Mouse (Mus musculus) neural tube, embryonic 13.5 days (tissue): Measurements from ENCODE around the gene Neu1. TPM values are rescaled to one million over a fixed set of nuclear protein-coding genes. Genes with fewer than 3 reads are reported as not detected.

Experiments used
- ATAC-seq: fragments of 200-750 bp; cut with Nextera tagmentation; 2 replicates; pipeline ENCODE4 v1.8.0; 2017; ENCODE audit warnings: low read depth, mild to moderate bottlenecking, moderate TSS enrichment, moderate library complexity
- H3K27ac ChIP-seq: fragments of 300-500 bp; sonication (generic); replicated peaks from 2 replicates; pipeline ENCODE4 v1.5.1; 2015; ENCODE audit warnings: moderate library complexity, mild to moderate bottlenecking, inconsistent platforms
- H3K27me3 ChIP-seq: fragments of 300-500 bp; sonication (generic); 2 replicates; pipeline ENCODE4 v1.6.1; 2015; ENCODE audit warnings: mild to moderate bottlenecking, inconsistent platforms
- H3K36me3 ChIP-seq: fragments of 300-500 bp; sonication (generic); 2 replicates; pipeline ENCODE4 v1.6.1; 2015; ENCODE audit warnings: mild to moderate bottlenecking, inconsistent platforms
- H3K4me1 ChIP-seq: fragments of 300-500 bp; sonication (generic); replicated peaks from 2 replicates; pipeline ENCODE4 v1.6.1; 2015; ENCODE audit warnings: inconsistent platforms
- H3K4me2 ChIP-seq: fragments of 300-500 bp; sonication (generic); 2 replicates; pipeline ENCODE4 v1.6.1; 2015; ENCODE audit warnings: inconsistent platforms, mild to moderate bottlenecking, moderate library complexity
- H3K4me3 ChIP-seq: fragments of 300-500 bp; sonication (generic); 2 replicates; pipeline ENCODE4 v1.5.1; 2015; ENCODE audit warnings: mild to moderate bottlenecking, inconsistent platforms
- H3K9ac ChIP-seq: fragments of 300-500 bp; sonication (generic); 2 replicates; pipeline ENCODE4 v1.6.1; 2015; ENCODE audit warnings: moderate library complexity, mild to moderate bottlenecking, inconsistent platforms
- H3K9me3 ChIP-seq: fragments of 300-500 bp; sonication (generic); 2 replicates; pipeline ENCODE4 v1.6.1; 2016; ENCODE audit warnings: inconsistent platforms
- WGBS: fragments of 180-500 bp; shearing (Covaris S2); methylation state at CpG from one replicate; pipeline ENCODE4 v1.1.7; 2015; 5-methylcytosine and 5-hydroxymethylcytosine counted together
- polyA plus RNA-seq: library from polyadenylated mRNA; unstranded; fragments of >200 nt; fragmentation: Nextera tagmentation; extraction: Ambion mirVana; gene quantifications from 2 replicates; pipeline ENCODE4 v1.2.1, GENCODE M21; 2015

Gene Neu1
- polyA plus RNA-seq, 1 experiment from 2014 or later: 30.6 TPM

GRCm38 (mm10) chr17:34913930-34914665 lies 17.0 kb upstream of the Neu1 start, which contains the start of gene Slc44a4:
TSS of gene Slc44a4 (plus strand) at chr17:34914466.
- Histone ChIP-seq H3K36me3 (peaks cover 50% of the 10 kb centered on the region), H3K9ac (0 out of 2 replicates have a peak within 1 kb of the TSS, but pooled peaks have one; percentile 17), H3K27me3 (no peaks in the 10 kb centered on the region), H3K27ac (no peak within 1 kb of the TSS), H3K4me3 (no peak within 1 kb of the TSS), H3K4me1 (no peaks in the 10 kb centered on the region; the same call in 1 of the 2 replicates), H3K4me2 (no peak within 1 kb of the TSS), H3K9me3 (no peaks in the 10 kb centered on the region)
- WGBS: 39% methylated on average over 18 of the region's 18 CpGs
- no peak for ATAC-seq

DNA sequence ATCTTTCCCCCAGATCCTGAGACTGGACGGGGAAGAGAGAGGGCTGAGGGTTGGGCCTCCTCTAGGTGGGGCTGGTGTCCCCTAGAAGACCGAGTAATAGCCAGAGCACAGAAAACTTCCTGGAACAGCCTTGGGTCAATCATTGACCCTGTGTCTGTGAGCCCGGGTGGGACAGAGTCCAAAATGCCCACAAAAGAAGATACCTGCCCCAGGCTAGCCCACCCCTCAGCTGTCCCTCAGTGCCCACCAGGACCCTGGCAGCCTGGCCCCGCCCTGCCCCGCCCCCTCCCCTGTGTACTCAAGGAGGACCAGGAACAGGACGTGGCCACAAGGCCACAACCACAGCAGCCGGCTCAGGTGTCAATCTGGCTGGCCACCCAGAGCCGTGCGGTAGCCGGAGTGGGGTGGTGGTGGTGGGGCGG lies 15.6 kb upstream of the Neu1 start:
- Histone ChIP-seq H3K27ac (no peak overlapping the region), H3K4me3 (no peak overlapping the region), H3K36me3 (peaks cover 37% of the 10 kb centered on the region), H3K27me3 (no peaks in the 10 kb centered on the region), H3K4me2 (no peak overlapping the region), H3K9ac (no peak overlapping the region), H3K9me3 (no peaks in the 10 kb centered on the region), H3K4me1 (no peaks in the 10 kb centered on the region; the same call in 1 of the 2 replicates)
- no peak for ATAC-seq
- 16% methylated on average over 10 of the region's 11 CpGs for WGBS

DNA sequence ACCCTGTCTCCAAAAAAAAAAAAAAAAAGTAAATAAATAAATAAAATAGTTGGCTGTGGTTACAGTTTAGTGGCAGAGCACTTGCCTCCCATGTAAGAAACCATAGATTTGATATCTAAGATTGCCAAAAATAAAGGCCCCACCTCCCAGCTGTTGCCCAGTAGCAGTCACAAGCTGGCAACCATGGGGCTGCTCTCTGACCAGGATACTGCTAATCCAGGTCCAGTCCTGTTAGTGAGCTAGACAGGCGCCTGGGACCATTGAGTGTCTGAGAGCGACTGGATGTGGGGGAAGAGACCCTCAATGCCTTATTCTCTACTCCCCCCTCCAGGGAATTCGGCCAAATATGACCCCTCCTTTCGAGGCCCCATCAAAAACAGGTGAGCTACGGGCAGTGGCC lies 14.7 kb upstream of the Neu1 start:
- WGBS: 87% methylated on average over 5 of the region's 5 CpGs
- ATAC-seq: no peak

DNA sequence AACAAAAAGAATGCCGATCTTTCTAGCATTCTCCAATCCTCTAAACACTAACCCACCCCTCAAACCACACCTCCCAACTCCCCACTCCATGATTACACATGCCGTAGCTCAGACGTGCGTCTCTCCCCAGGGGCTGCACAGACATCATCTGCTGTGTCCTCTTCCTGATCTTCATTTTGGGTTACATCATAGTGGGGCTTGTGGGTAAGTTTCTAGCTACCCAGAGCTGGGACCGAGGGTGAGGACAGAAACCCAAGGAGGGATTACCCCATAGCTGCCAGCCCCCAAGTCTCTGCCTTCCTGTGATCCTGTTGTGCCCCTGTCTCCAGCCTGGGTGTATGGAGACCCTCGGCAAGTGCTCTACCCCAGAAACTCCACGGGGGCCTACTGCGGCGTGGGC lies 13.9 kb upstream of the Neu1 start:
- H3K4me2 ChIP-seq: no peak overlapping the region
- no peaks in the 10 kb centered on the region for H3K27me3 ChIP-seq
- ATAC-seq: no peak
- no peak overlapping the region for H3K27ac ChIP-seq
- no peak overlapping the region for H3K9ac ChIP-seq
- peaks cover 19% of the 10 kb centered on the region for H3K36me3 ChIP-seq
- no peaks in the 10 kb centered on the region; the same call in 1 of the 2 replicates for H3K4me1 ChIP-seq
- no peaks in the 10 kb centered on the region for H3K9me3 ChIP-seq
- no peak overlapping the region for H3K4me3 ChIP-seq
- WGBS: 81% methylated on average over 9 of the region's 9 CpGs

More for the DNA sequence above, 14.7 kb upstream of the Neu1 start:
- Histone ChIP-seq H3K4me1 (no peaks in the 10 kb centered on the region; the same call in 1 of the 2 replicates), H3K27me3 (no peaks in the 10 kb centered on the region), H3K27ac (no peak overlapping the region), H3K9me3 (no peaks in the 10 kb centered on the region), H3K36me3 (peaks cover 28% of the 10 kb centered on the region), H3K9ac (no peak overlapping the region), H3K4me3 (no peak overlapping the region), H3K4me2 (no peak overlapping the region)

GRCm38 (mm10) chr17:34922939-34923338 lies 8.1 kb upstream of the Neu1 start:
- no peaks in the 10 kb centered on the region for H3K9me3 ChIP-seq
- no peak for ATAC-seq
- H3K9ac ChIP-seq: no peak overlapping the region
- H3K36me3 ChIP-seq: no peaks in the 10 kb centered on the region
- H3K27me3 ChIP-seq: no peaks in the 10 kb centered on the region
- no peak overlapping the region for H3K4me3 ChIP-seq
- H3K4me2 ChIP-seq: no peak overlapping the region
- H3K4me1 ChIP-seq: no peaks in the 10 kb centered on the region
- 54% methylated on average over 6 of the region's 6 CpGs for WGBS
- no peak overlapping the region for H3K27ac ChIP-seq

GRCm38 (mm10) chr17:34924258-34924657 lies 6.8 kb upstream of the Neu1 start:
- Histone ChIP-seq H3K27me3 (no peaks in the 10 kb centered on the region), H3K36me3 (no peaks in the 10 kb centered on the region), H3K4me2 (no peak overlapping the region), H3K4me1 (no peaks in the 10 kb centered on the region), H3K9ac (no peak overlapping the region), H3K9me3 (no peaks in the 10 kb centered on the region), H3K27ac (no peak overlapping the region), H3K4me3 (no peak overlapping the region)
- 69% methylated on average over 5 of the region's 5 CpGs for WGBS
- ATAC-seq: no peak

DNA sequence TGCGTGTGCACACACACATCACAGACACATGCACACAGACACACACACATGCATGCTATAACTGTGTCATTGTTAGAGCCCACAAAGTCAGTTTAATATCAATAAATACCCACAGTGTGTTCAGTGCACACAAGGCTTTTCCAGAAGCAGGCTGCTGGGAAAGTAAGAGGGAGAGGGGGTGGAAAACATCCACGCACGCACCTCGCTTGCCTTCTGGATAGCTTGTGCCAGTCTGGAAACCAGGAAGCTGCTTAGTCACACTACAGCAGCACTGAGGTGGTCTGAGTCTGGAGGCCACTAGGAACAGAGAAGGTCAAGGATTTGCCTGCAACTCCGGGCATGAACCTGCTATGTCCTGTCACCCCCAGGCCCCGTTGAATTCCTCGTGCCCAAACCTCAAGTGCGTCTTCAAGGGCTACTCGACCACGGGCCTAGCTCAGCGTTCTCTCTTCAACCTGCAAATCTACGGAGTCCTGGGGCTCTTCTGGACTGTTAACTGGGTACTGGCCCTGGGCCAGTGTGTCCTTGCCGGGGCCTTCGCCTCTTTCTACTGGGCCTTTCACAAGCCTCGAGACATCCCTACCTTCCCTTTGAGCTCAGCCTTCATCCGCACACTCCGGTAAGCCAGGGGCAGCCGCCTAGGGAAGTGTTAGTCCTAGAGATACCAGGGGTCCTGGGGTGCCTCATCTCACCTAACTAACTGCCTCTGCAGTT lies 3.6 kb upstream of the Neu1 start:
- Histone ChIP-seq H3K36me3 (no peaks in the 10 kb centered on the region), H3K9me3 (no peaks in the 10 kb centered on the region), H3K9ac (no peak overlapping the region), H3K4me3 (no peak overlapping the region), H3K27me3 (no peaks in the 10 kb centered on the region), H3K4me1 (peaks cover 11% of the 10 kb centered on the region), H3K4me2 (no peak overlapping the region), H3K27ac (no peak overlapping the region)
- 87% methylated on average over 18 of the region's 18 CpGs for WGBS
- ATAC-seq: no peak

GRCm38 (mm10) chr17:34928841-34929240 lies 2.2 kb upstream of the Neu1 start:
- Histone ChIP-seq H3K9me3 (no peaks in the 10 kb centered on the region), H3K36me3 (peaks cover 2% of the 10 kb centered on the region; the same call in 1 of the 2 replicates), H3K27me3 (no peaks in the 10 kb centered on the region), H3K4me3 (no peak overlapping the region), H3K9ac (no peak overlapping the region), H3K27ac (no peak overlapping the region), H3K4me2 (no peak overlapping the region), H3K4me1 (peaks cover 12% of the 10 kb centered on the region)
- WGBS: 72% methylated on average over 4 of the region's 4 CpGs
- ATAC-seq: no peak

DNA sequence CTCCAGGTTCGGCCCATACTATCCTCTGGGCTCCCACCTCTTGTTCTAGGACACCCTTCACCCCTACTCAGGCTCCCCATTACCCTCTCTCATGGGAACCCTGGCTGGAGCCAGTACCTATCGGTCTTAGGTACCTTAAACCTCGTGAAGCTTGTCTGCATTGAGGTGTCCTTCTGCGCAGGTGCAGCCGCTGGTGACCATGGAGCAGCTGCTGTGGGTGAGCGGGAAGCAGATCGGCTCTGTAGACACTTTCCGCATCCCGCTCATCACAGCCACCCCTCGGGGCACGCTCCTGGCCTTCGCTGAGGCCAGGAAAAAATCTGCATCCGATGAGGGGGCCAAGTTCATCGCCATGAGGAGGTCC lies 664 bp downstream of the Neu1 start:
- Histone ChIP-seq H3K4me3 (peak overlapping the region; percentile 68), H3K27ac (peak overlapping the region; percentile 71), H3K4me1 (peaks cover 12% of the 10 kb centered on the region), H3K36me3 (peaks cover 20% of the 10 kb centered on the region), H3K27me3 (no peaks in the 10 kb centered on the region), H3K4me2 (peak overlapping the region; percentile 92), H3K9ac (peak overlapping the region; percentile 84), H3K9me3 (no peaks in the 10 kb centered on the region)
- 7% methylated on average over 14 of the region's 14 CpGs for WGBS
- peak; percentile 60; the same call in 1 of the 2 replicates for ATAC-seq

- 90% methylated on average over 8 of the region's 8 CpGs for WGBS
These were observed 1.2 kb downstream of the Neu1 start for GRCm38 (mm10) chr17:34932287-34932686.

GRCm38 (mm10) chr17:34934031-34934430 lies 3.0 kb downstream of the Neu1 start:
- Histone ChIP-seq H3K4me1 (peaks cover 12% of the 10 kb centered on the region), H3K9ac (no peak overlapping the region), H3K4me2 (no peak overlapping the region), H3K27me3 (no peaks in the 10 kb centered on the region), H3K27ac (no peak overlapping the region), H3K36me3 (peaks cover 20% of the 10 kb centered on the region), H3K4me3 (no peak overlapping the region), H3K9me3 (no peaks in the 10 kb centered on the region)
- 78% methylated on average over 24 of the region's 24 CpGs for WGBS
- no peak for ATAC-seq

More at GRCm38 (mm10) chr17:34932287-34932686, 1.2 kb downstream of the Neu1 start:
- H3K4me3 ChIP-seq: peak overlapping the region; percentile 68
- peak overlapping the region; percentile 84 for H3K9ac ChIP-seq
- H3K27me3 ChIP-seq: no peaks in the 10 kb centered on the region
- peaks cover 12% of the 10 kb centered on the region for H3K4me1 ChIP-seq
- H3K9me3 ChIP-seq: no peaks in the 10 kb centered on the region
- peaks cover 20% of the 10 kb centered on the region for H3K36me3 ChIP-seq
- no peak for ATAC-seq
- no peak overlapping the region for H3K27ac ChIP-seq
- H3K4me2 ChIP-seq: peak overlapping the region; percentile 92

GRCm38 (mm10) chr17:34934830-34935229 lies 3.8 kb downstream of the Neu1 start:
- Histone ChIP-seq H3K4me3 (no peak overlapping the region), H3K9ac (no peak overlapping the region), H3K27me3 (no peaks in the 10 kb centered on the region), H3K27ac (no peak overlapping the region), H3K4me1 (peaks cover 12% of the 10 kb centered on the region), H3K4me2 (no peak overlapping the region), H3K9me3 (no peaks in the 10 kb centered on the region), H3K36me3 (peaks cover 20% of the 10 kb centered on the region)
- WGBS: 57% methylated on average over 8 of the region's 8 CpGs
- no peak for ATAC-seq
